ENCODE assay signal across 24 mouse cellular contexts in the genomic region with DNA sequence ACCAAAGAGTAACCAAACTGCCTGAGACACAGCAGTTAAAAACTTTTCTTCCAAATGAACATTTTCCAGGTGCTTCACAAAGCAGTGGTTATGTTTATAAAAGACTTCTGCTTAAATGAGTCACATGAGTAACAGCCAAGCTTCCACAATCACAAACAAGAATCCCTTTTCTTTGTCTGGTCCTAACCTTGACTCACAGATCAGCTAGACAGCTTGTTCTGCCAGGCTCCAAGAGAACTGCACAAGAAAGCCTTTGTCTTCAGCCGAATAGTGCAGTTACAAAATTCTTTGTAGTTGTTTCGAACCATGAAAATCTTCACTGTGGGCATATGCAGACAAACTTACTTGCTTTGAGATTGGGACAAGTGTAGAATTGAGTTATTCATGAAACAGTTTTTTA.
"Had no signal": no experiment of that assay in that cellular context is flagged by ENCODE, and none has a peak within 500 bp of the region (broad histone marks: within the 10 kb centered on the region; RNA-seq: fewer than 3 reads in every experiment).

No protein-coding gene starts in this region.

- H3K4me2 ChIP-seq: limb, embryonic 12.5 days; limb, embryonic 15.5 days; liver, embryonic 11.5 days; lung, embryonic 14.5 days; midbrain, embryonic 13.5 days; neural tube, embryonic 13.5 days had no signal

- DNase-seq: kidney, adult 9 months; kidney, postnatal 14 days; layer of hippocampus, adult 9-11 months; liver, postnatal 0 days; lung, embryonic 14.5 days; lung, postnatal 36 days; right cerebral cortex, adult 18-20 months; right cerebral cortex, postnatal 14 days; right cerebral cortex, postnatal 4 days; thymus, adult 18-20 months; thymus, postnatal 36 days had no signal

- H3K9me3 ChIP-seq: limb, embryonic 12.5 days; limb, embryonic 15.5 days; megakaryocyte, embryonic 14.5 days; midbrain, embryonic 10.5 days; midbrain, embryonic 13.5 days; neural tube, embryonic 13.5 days had no signal

- ATAC-seq: liver, postnatal 0 days; lung, postnatal 0 days; midbrain, embryonic 13.5 days; midbrain, embryonic 16.5 days had no signal

- H3K36me3 ChIP-seq: limb, embryonic 12.5 days; limb, embryonic 15.5 days; midbrain, embryonic 10.5 days; midbrain, embryonic 13.5 days; neural tube, embryonic 13.5 days had no signal

- H3K4me1 ChIP-seq: limb, embryonic 12.5 days; limb, embryonic 15.5 days; megakaryocyte, embryonic 14.5 days; midbrain, embryonic 13.5 days; neural tube, embryonic 13.5 days had no signal

- H3K27me3 ChIP-seq: limb, embryonic 12.5 days; limb, embryonic 15.5 days; megakaryocyte, embryonic 14.5 days; midbrain, embryonic 13.5 days; neural tube, embryonic 13.5 days had no signal

- H3K9ac ChIP-seq: limb, embryonic 12.5 days; limb, embryonic 15.5 days; liver, embryonic 14.5 days; liver, postnatal 0 days; lung, embryonic 14.5 days; midbrain, embryonic 13.5 days; neural tube, embryonic 13.5 days had no signal

- H3K27ac ChIP-seq: layer of hippocampus, adult 2 months; limb, embryonic 12.5 days; limb, embryonic 15.5 days; liver, embryonic 14.5 days; midbrain, embryonic 10.5 days; midbrain, embryonic 13.5 days; neural tube, embryonic 13.5 days; stomach, postnatal 0 days had no signal

- H3K4me3 ChIP-seq: layer of hippocampus, adult 2 months; limb, embryonic 12.5 days; limb, embryonic 15.5 days; megakaryocyte, embryonic 14.5 days; midbrain, embryonic 10.5 days; midbrain, embryonic 13.5 days; myocyte; neural tube, embryonic 13.5 days had no signal
